ENCODE assay signal across 11 mouse cellular contexts in the genomic region with DNA sequence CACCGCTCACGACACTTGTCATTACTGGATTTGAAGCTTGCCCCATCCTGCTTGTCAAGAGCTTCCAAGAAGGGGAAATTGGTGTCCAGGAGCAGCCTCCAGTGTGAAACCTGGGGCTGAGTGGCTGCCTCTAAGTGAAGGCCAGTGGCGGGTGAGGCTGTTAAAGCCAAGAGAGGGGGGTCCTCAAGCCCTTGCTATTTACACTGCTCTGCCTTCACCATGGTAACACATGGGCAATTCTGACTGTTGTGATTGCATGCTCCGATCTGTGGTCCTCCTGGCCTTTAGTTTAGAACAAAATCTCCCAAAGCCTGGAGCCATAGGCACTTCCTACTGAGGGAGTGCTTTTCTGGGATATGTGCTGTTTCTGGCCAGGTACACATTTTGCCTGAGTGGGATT.
A peak's percentile ranks its signal among the peaks of the same experiment; 100 is the strongest.
DNase-seq lines count a peak whose midpoint lies in the region; ATAC-seq lines count a peak whose summit lies in the region.
"Had no signal": no experiment of that assay in that cellular context is flagged by ENCODE, and none has a peak within 500 bp of the region (broad histone marks: within the 10 kb centered on the region; RNA-seq: fewer than 3 reads in every experiment).

No protein-coding gene starts in this region.

- H3K36me3 ChIP-seq in limb, embryonic 15.5 days: no peaks in the 10 kb centered on the region
- no peaks in the 10 kb centered on the region for H3K36me3 ChIP-seq in limb, embryonic 10.5 days
- H3K36me3 ChIP-seq in forebrain, embryonic 16.5 days (ENCODE audit: control insufficient read depth, insufficient read depth): no peaks in the 10 kb centered on the region
- no peaks in the 10 kb centered on the region for H3K36me3 ChIP-seq in midbrain, embryonic 12.5 days
- H3K36me3 ChIP-seq: G1E; lung, embryonic 15.5 days had no signal

- WGBS in limb, embryonic 15.5 days: 51% methylated on average over 4 of the region's 4 CpGs
- WGBS in limb, embryonic 10.5 days: 47% methylated on average over 4 of the region's 4 CpGs
- WGBS in forebrain, embryonic 16.5 days: 22% methylated on average over 4 of the region's 4 CpGs
- 9% methylated on average over 4 of the region's 4 CpGs for WGBS in midbrain, embryonic 12.5 days

- DNase-seq in limb, embryonic 10.5 days (ENCODE audit: low spot score): no peak
- DNase-seq in retina, postnatal 1 day: peak; percentile 30
- DNase-seq in lung, postnatal 14 days: no peak
- no peak for DNase-seq in left cerebral cortex, postnatal 4 days

- H3K4me2 ChIP-seq in limb, embryonic 15.5 days: no peak overlapping the region
- no peak overlapping the region for H3K4me2 ChIP-seq in forebrain, embryonic 16.5 days (ENCODE audit: low read length)
- H3K4me2 ChIP-seq in midbrain, embryonic 12.5 days (replicated peaks): peak overlapping the region; percentile 19
- H3K4me2 ChIP-seq: lung, embryonic 15.5 days had no signal

- H3K4me1 ChIP-seq in limb, embryonic 15.5 days: peaks cover 19% of the 10 kb centered on the region
- H3K4me1 ChIP-seq in limb, embryonic 10.5 days: peaks cover 9% of the 10 kb centered on the region; the same call in 1 of the 2 replicates
- peaks cover 13% of the 10 kb centered on the region for H3K4me1 ChIP-seq in forebrain, embryonic 16.5 days (replicated peaks; ENCODE audit: control insufficient read depth, insufficient read depth, low read length)
- H3K4me1 ChIP-seq in midbrain, embryonic 12.5 days: peaks cover 32% of the 10 kb centered on the region

- H3K4me3 ChIP-seq in limb, embryonic 15.5 days: no peak overlapping the region
- H3K4me3 ChIP-seq in limb, embryonic 10.5 days: no peak overlapping the region
- no peak overlapping the region for H3K4me3 ChIP-seq in forebrain, embryonic 16.5 days (replicated peaks; ENCODE audit: low read length)
- no peak overlapping the region for H3K4me3 ChIP-seq in midbrain, embryonic 12.5 days
- H3K4me3 ChIP-seq: heart, adult 2 months; lung, embryonic 15.5 days had no signal

- intact Hi-C loops in left cerebral cortex, postnatal 4 days (cut with DNase I): no loop called here

- no peak for ATAC-seq in limb, embryonic 15.5 days (ENCODE audit: insufficient number of reproducible peaks, low FRiP score, low TSS enrichment, low read depth)
- ATAC-seq in forebrain, embryonic 16.5 days: peak; percentile 62
- peak; percentile 63; the same call in 1 of the 2 replicates for ATAC-seq in midbrain, embryonic 12.5 days (ENCODE audit: low FRiP score, low read depth)
- no peak for ATAC-seq in monocyte, adult 5-6 weeks (replicated peaks; ENCODE audit: insufficient number of reproducible peaks, low FRiP score, low TSS enrichment, poor library complexity, severe bottlenecking)

- H3K27ac ChIP-seq in limb, embryonic 15.5 days: 0 out of 2 replicates have a peak overlapping the region, but pooled peaks have one; percentile 38
- H3K27ac ChIP-seq in limb, embryonic 10.5 days: no peak overlapping the region
- H3K27ac ChIP-seq in forebrain, embryonic 16.5 days (ENCODE audit: low read length): no peak overlapping the region
- H3K27ac ChIP-seq in midbrain, embryonic 12.5 days (replicated peaks): peak overlapping the region; percentile 44; the same call in 1 of the 2 replicates
- H3K27ac ChIP-seq: heart, adult 2 months; lung, embryonic 15.5 days had no signal

- no peaks in the 10 kb centered on the region for H3K27me3 ChIP-seq in limb, embryonic 15.5 days
- H3K27me3 ChIP-seq in limb, embryonic 10.5 days (ENCODE audit: low read depth, poor library complexity, severe bottlenecking): no peaks in the 10 kb centered on the region
- no peaks in the 10 kb centered on the region for H3K27me3 ChIP-seq in forebrain, embryonic 16.5 days (replicated peaks; ENCODE audit: control insufficient read depth, insufficient read depth, low read length)
- no peaks in the 10 kb centered on the region for H3K27me3 ChIP-seq in midbrain, embryonic 12.5 days
- H3K27me3 ChIP-seq: lung, embryonic 15.5 days had no signal

- no peaks in the 10 kb centered on the region for H3K9me3 ChIP-seq in limb, embryonic 15.5 days
- no peaks in the 10 kb centered on the region for H3K9me3 ChIP-seq in limb, embryonic 10.5 days (replicated peaks)
- no peaks in the 10 kb centered on the region for H3K9me3 ChIP-seq in forebrain, embryonic 16.5 days (ENCODE audit: control insufficient read depth, low read length)
- H3K9me3 ChIP-seq in midbrain, embryonic 12.5 days: no peaks in the 10 kb centered on the region
- H3K9me3 ChIP-seq: G1E; lung, embryonic 15.5 days had no signal

- no peak overlapping the region for H3K9ac ChIP-seq in limb, embryonic 15.5 days
- H3K9ac ChIP-seq in forebrain, embryonic 16.5 days (replicated peaks; ENCODE audit: low read depth, low read length): no peak overlapping the region
- H3K9ac ChIP-seq in midbrain, embryonic 12.5 days (replicated peaks): no peak overlapping the region
- H3K9ac ChIP-seq: lung, embryonic 15.5 days had no signal

Comparison
In these comparisons a context has a peak if more than half of its experiments do, and no peak if none do; other contexts are left out.
1. H3K27ac ChIP-seq: peak in limb, embryonic 15.5 days (single experiment) and midbrain, embryonic 12.5 days (single experiment); none in limb, embryonic 10.5 days (single experiment) and forebrain, embryonic 16.5 days (single experiment).
2. ATAC-seq: peak in forebrain, embryonic 16.5 days (single experiment) and midbrain, embryonic 12.5 days (single experiment); none in limb, embryonic 15.5 days (single experiment) and monocyte, adult 5-6 weeks (single experiment).